Comparison of ENCODE assay signal across 8 mouse cellular contexts in genomic region chr1:154033958-154034606, GRCm38 (mm10).
DNase-seq lines count a peak whose midpoint lies in the region; ATAC-seq and TF ChIP-seq lines count a peak whose summit lies in the region.

No protein-coding gene starts in this region.

- H3K4me1 ChIP-seq in cerebellum, adult 2 months (ENCODE audit: control insufficient read depth, insufficient read depth, low read length): no peaks in the 10 kb centered on the region
- H3K4me1 ChIP-seq in intestine, embryonic 14.5 days (replicated peaks; ENCODE audit: control insufficient read depth, insufficient read depth, low read length): no peaks in the 10 kb centered on the region
- H3K4me1 ChIP-seq in liver, embryonic 11.5 days (replicated peaks; ENCODE audit: control insufficient read depth, insufficient read depth, low read length): peaks cover 15% of the 10 kb centered on the region

- no peaks in the 10 kb centered on the region for H3K27me3 ChIP-seq in cerebellum, adult 2 months (ENCODE audit: control insufficient read depth, insufficient read depth, low read length)
- H3K27me3 ChIP-seq in intestine, embryonic 14.5 days (replicated peaks; ENCODE audit: control insufficient read depth, insufficient read depth, low read length): no peaks in the 10 kb centered on the region
- H3K27me3 ChIP-seq in liver, embryonic 11.5 days (replicated peaks; ENCODE audit: control insufficient read depth, insufficient read depth, low read length): no peaks in the 10 kb centered on the region

- peak; percentile 84 for ATAC-seq in CD4-positive, CD25-positive, alpha-beta regulatory T cell, adult 4 months
- ATAC-seq in erythroid progenitor cell, adult 5-6 weeks (replicated peaks; ENCODE audit: low FRiP score, poor library complexity, severe bottlenecking): peak; percentile 88
- ATAC-seq in intestine, embryonic 14.5 days (replicated peaks; ENCODE audit: low FRiP score, low TSS enrichment, low read depth): peak; percentile 75
- ATAC-seq in liver, embryonic 11.5 days (replicated peaks; ENCODE audit: low FRiP score): peak; percentile 98

- TF ChIP-seq POLR2A in cerebellum, adult 2 months (IDR thresholded peaks at IDR 0.05; ENCODE audit: borderline replicate concordance, insufficient read depth, low read length): no peak

- H3K36me3 ChIP-seq in intestine, embryonic 14.5 days (ENCODE audit: control insufficient read depth, insufficient read depth, low read length): no peaks in the 10 kb centered on the region
- H3K36me3 ChIP-seq in liver, embryonic 11.5 days (ENCODE audit: control insufficient read depth, insufficient read depth, low read length): no peaks in the 10 kb centered on the region

- WGBS in cerebellum, adult 2 months: 69% methylated on average over 13 of the region's 13 CpGs
- WGBS in intestine, embryonic 14.5 days: 55% methylated on average over 13 of the region's 13 CpGs
- 23% methylated on average over 13 of the region's 13 CpGs for WGBS in liver, embryonic 11.5 days

- H3K9me3 ChIP-seq in intestine, embryonic 14.5 days (ENCODE audit: control insufficient read depth, low read length): no peaks in the 10 kb centered on the region
- no peaks in the 10 kb centered on the region for H3K9me3 ChIP-seq in liver, embryonic 11.5 days (ENCODE audit: control insufficient read depth, low read length)

- TF ChIP-seq CTCF in cerebellum, adult 2 months (IDR thresholded peaks at IDR 0.05; ENCODE audit: borderline replicate concordance, insufficient read depth, low read depth, low read length): no peak

- no peak overlapping the region for H3K4me3 ChIP-seq in cerebellum, adult 2 months (replicated peaks; ENCODE audit: insufficient read depth, low read depth, low read length)
- no peak overlapping the region for H3K4me3 ChIP-seq in intestine, embryonic 14.5 days (ENCODE audit: low read depth, low read length)
- no peak overlapping the region for H3K4me3 ChIP-seq in liver, embryonic 11.5 days (ENCODE audit: low read depth, low read length)

- H3K9ac ChIP-seq in intestine, embryonic 14.5 days (ENCODE audit: low read length): no peak overlapping the region
- H3K9ac ChIP-seq in liver, embryonic 11.5 days (ENCODE audit: low read depth, low read length): peak overlapping the region; percentile 60

- H3K4me2 ChIP-seq in intestine, embryonic 14.5 days (ENCODE audit: low read length): no peak overlapping the region
- peak overlapping the region; percentile 54 for H3K4me2 ChIP-seq in liver, embryonic 11.5 days

- no peak for DNase-seq in cerebellum, adult 2 months
- DNase-seq in cerebellum, adult 8-10 months: no peak
- DNase-seq in intestine, embryonic 14.5 days (ENCODE audit: low spot score): peak; percentile 56
- peak; percentile 67 for DNase-seq in liver, embryonic 11.5 days (ENCODE audit: low spot score)
- DNase-seq in right cerebral cortex, adult 18-20 months: peak; percentile 20
- DNase-seq in thymus, postnatal 4 days: peak; percentile 27

- 0 out of 2 replicates have a peak overlapping the region, but pooled peaks have one; percentile 24 for H3K27ac ChIP-seq in cerebellum, adult 2 months (ENCODE audit: insufficient read depth, low read length)
- H3K27ac ChIP-seq in intestine, embryonic 14.5 days (ENCODE audit: low read depth): no peak overlapping the region
- H3K27ac ChIP-seq in liver, embryonic 11.5 days (ENCODE audit: low read depth, low read length): peak overlapping the region; percentile 99

Comparison
In these comparisons a context has a peak if more than half of its experiments do, and no peak if none do; other contexts are left out.
1. DNase-seq: peak in intestine, embryonic 14.5 days (single experiment), liver, embryonic 11.5 days (single experiment), right cerebral cortex, adult 18-20 months (single experiment) and thymus, postnatal 4 days (single experiment); none in cerebellum, adult 2 months (0 of 2) and cerebellum, adult 8-10 months (single experiment).
2. Peak in every context shown above with its lines, with median percentiles within 50 percentile points of each other: ATAC-seq.